Mouse (Mus musculus) embryonic facial prominence, embryonic 11.5 days (tissue): ENCODE measurements at regions not wholly inside any gene's neighbourhood (a gene's known extent, or its start where the extent isn't known, plus 50 kb on each side); places are given as distances from the start of the nearest gene placed in this dataset.
A peak's percentile ranks its signal among the peaks of the same experiment; 100 is the strongest.

ENCODE experiments used
- ATAC-seq: fragments of 200-750 bp; cut with Nextera tagmentation; replicated peaks from 2 replicates; pipeline ENCODE4 v1.8.0; 2017; ENCODE audit warnings: low read depth; ENCODE audit not compliant: insufficient number of reproducible peaks, low FRiP score, low TSS enrichment
- DNase-seq: peaks from one replicate; pipeline ENCODE4 v3.0.0-alpha.2; 2015; ENCODE audit warnings: low spot score
- H3K27ac ChIP-seq: fragments of 300-500 bp; sonication (generic); replicated peaks from 2 replicates; pipeline ENCODE4 v1.5.1; 2014; ENCODE audit warnings: mild to moderate bottlenecking, low read depth, low read length, control low read depth
- H3K27me3 ChIP-seq: fragments of 300-500 bp; sonication (generic); 2 replicates; pipeline ENCODE4 v1.6.1; 2014; ENCODE audit warnings: mild to moderate bottlenecking, low read length, moderate library complexity, mixed read lengths; ENCODE audit not compliant: control insufficient read depth, insufficient read depth
- H3K36me3 ChIP-seq: fragments of 300-500 bp; sonication (generic); replicated peaks from 2 replicates; pipeline ENCODE4 v1.6.1; 2014; ENCODE audit warnings: low read depth, mild to moderate bottlenecking, low read length, moderate library complexity, mixed read lengths; ENCODE audit not compliant: control insufficient read depth, insufficient read depth
- H3K4me1 ChIP-seq: fragments of 300-500 bp; sonication (generic); 2 replicates; pipeline ENCODE4 v1.6.1; 2014; ENCODE audit warnings: low read length, mixed read lengths; ENCODE audit not compliant: control insufficient read depth, insufficient read depth
- H3K4me2 ChIP-seq: fragments of 300-500 bp; sonication (generic); 2 replicates; pipeline ENCODE4 v1.6.1; 2014; ENCODE audit warnings: low read depth, mild to moderate bottlenecking, control low read depth, low read length, moderate library complexity
- H3K4me3 ChIP-seq: fragments of 300-500 bp; sonication (generic); 2 replicates; pipeline ENCODE4 v1.5.1; 2014; ENCODE audit warnings: low read depth, low read length, control low read depth
- H3K9ac ChIP-seq: fragments of 300-500 bp; sonication (generic); replicated peaks from 2 replicates; pipeline ENCODE4 v1.6.1; 2014; ENCODE audit warnings: mild to moderate bottlenecking, control low read depth, low read length
- H3K9me3 ChIP-seq: fragments of 300-500 bp; sonication (generic); replicated peaks from 2 replicates; pipeline ENCODE4 v1.6.1; 2016; ENCODE audit warnings: mild to moderate bottlenecking, low read length, inconsistent platforms, mixed read lengths; ENCODE audit not compliant: control insufficient read depth
- WGBS: fragments of 180-500 bp; shearing (Covaris S2); extraction: QIAGEN DNeasy Blood & Tissue Kit; methylation state at CpG from one replicate; pipeline ENCODE4 v1.1.7; 2014; 5-methylcytosine and 5-hydroxymethylcytosine counted together

GRCm38 (mm10) chr2:50687672-50688151, 391.1 kb upstream of the Mmadhc start:
- 72% methylated on average over 10 of the region's 10 CpGs for WGBS
- peak; percentile 24 for DNase-seq

GRCm38 (mm10) chr2:50687222-50687621, 390.6 kb upstream of the Mmadhc start:
- ATAC-seq (no peak), DNase-seq (peak; percentile 54)
- H3K27me3 ChIP-seq, result no peaks in the 10 kb centered on the region
- no peak overlapping the region for H3K27ac ChIP-seq
- no peak overlapping the region for H3K4me2 ChIP-seq
- H3K4me1 ChIP-seq, result no peaks in the 10 kb centered on the region
- H3K36me3 ChIP-seq, result no peaks in the 10 kb centered on the region
- H3K4me3 ChIP-seq, result no peak overlapping the region
- H3K9me3 ChIP-seq, result no peaks in the 10 kb centered on the region
- no peak overlapping the region for H3K9ac ChIP-seq
- 37% methylated on average over 5 of the region's 5 CpGs for WGBS

More at GRCm38 (mm10) chr2:50687672-50688151, 391.1 kb upstream of the Mmadhc start:
- H3K27ac ChIP-seq, result no peak overlapping the region
- no peak overlapping the region for H3K4me2 ChIP-seq
- no peaks in the 10 kb centered on the region for H3K27me3 ChIP-seq
- H3K9me3 ChIP-seq, result no peaks in the 10 kb centered on the region
- no peak overlapping the region for H3K4me3 ChIP-seq
- no peak overlapping the region for H3K9ac ChIP-seq
- H3K4me1 ChIP-seq, result no peaks in the 10 kb centered on the region
- no peaks in the 10 kb centered on the region for H3K36me3 ChIP-seq
- ATAC-seq, result no peak

GRCm38 (mm10) chr2:50677456-50677855, 380.9 kb upstream of the Mmadhc start:
- no peak for ATAC-seq
- 82% methylated on average over 1 of the region's 1 CpGs for WGBS

GRCm38 (mm10) chr2:50675736-50676550, 379.3 kb upstream of the Mmadhc start:
- H3K4me1 ChIP-seq, result no peaks in the 10 kb centered on the region
- no peaks in the 10 kb centered on the region for H3K36me3 ChIP-seq
- no peaks in the 10 kb centered on the region for H3K9me3 ChIP-seq
- no peak overlapping the region for H3K4me2 ChIP-seq
- H3K27ac ChIP-seq, result no peak overlapping the region
- no peak overlapping the region for H3K9ac ChIP-seq
- DNase-seq (no peak), ATAC-seq (no peak)
- no peak overlapping the region for H3K4me3 ChIP-seq
- WGBS, result 85% methylated on average over 7 of the region's 7 CpGs
- H3K27me3 ChIP-seq, result no peaks in the 10 kb centered on the region

More at GRCm38 (mm10) chr2:50677456-50677855, 380.9 kb upstream of the Mmadhc start:
- no peak overlapping the region for H3K4me3 ChIP-seq
- H3K27ac ChIP-seq, result no peak overlapping the region
- H3K9me3 ChIP-seq, result no peaks in the 10 kb centered on the region
- no peak for DNase-seq
- no peak overlapping the region for H3K9ac ChIP-seq
- H3K27me3 ChIP-seq, result no peaks in the 10 kb centered on the region
- no peak overlapping the region for H3K4me2 ChIP-seq
- no peaks in the 10 kb centered on the region for H3K4me1 ChIP-seq
- H3K36me3 ChIP-seq, result no peaks in the 10 kb centered on the region

- Histone ChIP-seq H3K4me1 (no peaks in the 10 kb centered on the region), H3K27me3 (no peaks in the 10 kb centered on the region), H3K4me2 (no peak overlapping the region), H3K4me3 (no peak overlapping the region), H3K27ac (no peak overlapping the region), H3K9me3 (no peaks in the 10 kb centered on the region), H3K9ac (no peak overlapping the region), H3K36me3 (no peaks in the 10 kb centered on the region)
- no peak for ATAC-seq
- WGBS, result 87% methylated on average over 3 of the region's 3 CpGs
- no peak for DNase-seq
These were observed 378.2 kb upstream of the Mmadhc start for GRCm38 (mm10) chr2:50674856-50675175.

- no peak overlapping the region for H3K4me3 ChIP-seq
- DNase-seq (no peak), ATAC-seq (no peak)
- WGBS, result 87% methylated on average over 7 of the region's 7 CpGs
- H3K9ac ChIP-seq, result no peak overlapping the region
- no peaks in the 10 kb centered on the region for H3K27me3 ChIP-seq
- no peaks in the 10 kb centered on the region for H3K36me3 ChIP-seq
- H3K27ac ChIP-seq, result no peak overlapping the region
- no peaks in the 10 kb centered on the region for H3K9me3 ChIP-seq
- H3K4me2 ChIP-seq, result no peak overlapping the region
- H3K4me1 ChIP-seq, result no peaks in the 10 kb centered on the region
These were observed 377.7 kb upstream of the Mmadhc start for GRCm38 (mm10) chr2:50674151-50674855.

- H3K4me1 ChIP-seq, result no peaks in the 10 kb centered on the region
- no peak overlapping the region for H3K4me3 ChIP-seq
- no peak overlapping the region for H3K9ac ChIP-seq
- no peaks in the 10 kb centered on the region for H3K9me3 ChIP-seq
- ATAC-seq (no peak), DNase-seq (no peak)
- no peak overlapping the region for H3K4me2 ChIP-seq
- no peak overlapping the region for H3K27ac ChIP-seq
- H3K27me3 ChIP-seq, result no peaks in the 10 kb centered on the region
- no peaks in the 10 kb centered on the region for H3K36me3 ChIP-seq
These were observed 372.7 kb upstream of the Mmadhc start for GRCm38 (mm10) chr2:50669297-50669696.

GRCm38 (mm10) chr2:50668789-50669188, 372.2 kb upstream of the Mmadhc start:
- ATAC-seq (no peak), DNase-seq (no peak)
- 78% methylated on average over 1 of the region's 1 CpGs for WGBS

More at GRCm38 (mm10) chr2:50668789-50669188, 372.2 kb upstream of the Mmadhc start:
- no peaks in the 10 kb centered on the region for H3K27me3 ChIP-seq
- H3K9me3 ChIP-seq, result no peaks in the 10 kb centered on the region
- no peak overlapping the region for H3K27ac ChIP-seq
- H3K4me1 ChIP-seq, result no peaks in the 10 kb centered on the region
- no peak overlapping the region for H3K9ac ChIP-seq
- no peak overlapping the region for H3K4me3 ChIP-seq
- H3K36me3 ChIP-seq, result no peaks in the 10 kb centered on the region
- no peak overlapping the region for H3K4me2 ChIP-seq
